Mouse (Mus musculus): ENCODE measurements around the gene Rnf144b.
A peak's percentile ranks its signal among the peaks of the same experiment; 100 is the strongest.

The Rnf144b gene

DNA sequence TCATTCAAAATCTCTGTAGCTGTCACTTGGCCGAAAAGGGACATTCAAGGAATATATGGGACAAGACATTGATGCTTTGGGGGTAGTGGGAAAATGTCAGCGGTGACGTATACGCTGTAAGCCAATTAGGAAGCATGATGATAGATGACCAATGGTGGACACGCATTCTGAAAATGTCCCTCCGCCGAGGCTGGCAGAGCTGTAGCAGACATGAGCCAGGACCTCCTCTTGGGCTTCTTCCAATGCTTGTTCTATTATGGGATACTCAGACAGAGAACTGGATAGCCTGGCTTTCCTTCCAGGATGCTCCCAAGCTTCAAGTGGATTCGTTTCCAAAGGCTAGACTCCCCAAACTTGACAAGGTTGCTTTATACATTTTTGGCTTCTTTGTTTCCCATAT is 141.9 kb downstream of the Rnf144b start:
- DNase-seq (ENCODE audit: low read depth, low spot score), result peak; percentile 74

DNA sequence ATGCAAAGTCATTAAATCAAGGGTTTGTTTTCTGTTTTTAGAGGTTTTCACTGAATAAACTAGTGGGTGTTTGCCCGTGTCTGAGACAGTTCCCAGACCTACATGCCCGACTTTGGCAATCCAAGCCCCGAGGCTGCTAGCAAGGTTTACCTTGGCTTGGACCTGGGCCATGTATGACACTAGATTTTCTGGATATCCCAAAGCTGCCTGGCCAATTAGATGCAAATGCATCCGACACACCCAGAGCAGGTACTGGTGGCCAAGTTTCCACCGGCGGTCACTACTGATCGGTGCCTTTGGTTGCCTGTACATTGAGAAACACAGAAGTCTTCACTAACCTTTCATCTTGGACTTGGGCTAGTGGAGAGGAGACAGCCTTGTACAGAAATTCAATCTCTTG is 144.0 kb downstream of the Rnf144b start:
- no peak for DNase-seq (ENCODE audit: low read depth, low spot score)

DNA sequence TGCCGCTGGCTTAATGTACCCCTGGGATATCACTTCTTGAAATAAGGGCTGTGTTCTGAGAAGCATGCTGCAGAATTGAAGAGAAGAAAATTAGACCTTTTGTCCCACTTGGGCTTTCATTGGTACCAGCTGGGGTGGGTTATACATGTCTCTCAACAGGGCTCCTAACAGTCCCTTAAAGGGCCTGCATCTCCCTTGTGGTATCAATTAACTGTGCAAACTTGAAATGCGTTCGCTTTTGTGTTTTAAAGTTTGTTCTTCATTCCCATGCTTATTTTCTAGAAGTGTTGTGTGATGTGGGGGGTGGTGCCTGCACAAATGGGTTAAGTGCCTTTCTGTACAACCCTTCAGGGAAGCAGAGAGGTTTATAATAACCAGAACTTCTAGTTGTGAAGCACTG is 145.8 kb downstream of the Rnf144b start:
- DNase-seq (ENCODE audit: low read depth, low spot score), result no peak

DNA sequence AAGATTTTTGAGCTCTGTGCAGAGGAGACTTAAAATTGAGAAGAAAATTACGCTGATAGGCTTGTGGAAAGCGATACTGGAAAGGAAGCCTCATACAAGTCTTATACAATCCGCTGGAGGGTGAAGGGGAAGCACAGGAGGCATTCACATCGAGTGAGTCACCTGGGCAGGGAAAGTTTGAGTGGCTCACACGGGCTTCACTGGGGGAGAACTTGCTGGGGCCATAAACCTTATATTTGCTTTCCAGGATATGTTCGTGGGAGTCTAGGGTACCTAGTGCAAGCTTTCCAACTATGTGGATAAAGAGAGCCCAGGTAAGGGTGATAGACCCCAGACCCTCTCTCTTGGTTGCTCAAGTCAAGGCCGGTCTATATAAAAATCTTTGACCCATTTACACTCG is 150.5 kb downstream of the Rnf144b start:
- no peak for DNase-seq (ENCODE audit: low read depth, low spot score)

DNA sequence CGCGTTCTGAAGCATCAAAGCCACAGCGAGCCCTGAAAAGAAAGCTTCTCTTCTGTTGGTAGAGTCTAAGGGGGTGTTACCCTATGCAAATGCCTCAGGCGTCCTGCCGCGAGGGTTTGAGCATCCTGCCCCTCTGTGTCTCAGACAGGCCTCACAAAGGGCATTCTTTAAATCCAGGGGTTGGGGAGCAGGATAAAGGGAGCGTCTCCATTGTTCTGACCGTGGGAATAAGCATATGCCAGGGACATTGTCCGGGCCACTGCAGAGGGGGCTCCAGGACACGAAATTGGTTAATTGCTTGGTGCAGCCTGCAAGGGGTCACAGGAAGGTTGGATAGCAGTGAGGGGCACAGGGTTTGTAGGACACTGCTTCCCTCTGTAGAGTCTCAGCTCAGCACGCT is 151.0 kb downstream of the Rnf144b start:
- DNase-seq (ENCODE audit: low read depth, low spot score), result no peak

DNA sequence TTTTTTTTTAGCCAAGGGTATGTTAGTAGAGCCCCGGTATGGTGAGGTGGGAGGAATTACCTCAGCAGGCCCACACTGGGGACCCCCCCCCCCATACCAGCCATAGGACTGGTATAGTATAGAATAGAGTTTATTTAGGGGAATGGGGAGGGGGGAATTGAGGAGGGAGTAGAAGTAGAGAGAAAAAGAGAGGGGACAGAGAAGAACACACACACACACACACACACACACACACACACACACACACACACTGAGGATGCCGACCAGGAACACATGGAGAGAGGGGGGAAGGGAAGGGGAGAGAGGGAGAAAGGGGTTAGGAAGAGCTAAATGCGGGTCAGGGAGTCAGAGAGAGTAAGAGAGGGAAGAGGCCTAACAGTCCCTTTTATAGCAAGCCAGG is 151.7 kb downstream of the Rnf144b start:
- DNase-seq (ENCODE audit: low read depth, low spot score), result no peak

DNA sequence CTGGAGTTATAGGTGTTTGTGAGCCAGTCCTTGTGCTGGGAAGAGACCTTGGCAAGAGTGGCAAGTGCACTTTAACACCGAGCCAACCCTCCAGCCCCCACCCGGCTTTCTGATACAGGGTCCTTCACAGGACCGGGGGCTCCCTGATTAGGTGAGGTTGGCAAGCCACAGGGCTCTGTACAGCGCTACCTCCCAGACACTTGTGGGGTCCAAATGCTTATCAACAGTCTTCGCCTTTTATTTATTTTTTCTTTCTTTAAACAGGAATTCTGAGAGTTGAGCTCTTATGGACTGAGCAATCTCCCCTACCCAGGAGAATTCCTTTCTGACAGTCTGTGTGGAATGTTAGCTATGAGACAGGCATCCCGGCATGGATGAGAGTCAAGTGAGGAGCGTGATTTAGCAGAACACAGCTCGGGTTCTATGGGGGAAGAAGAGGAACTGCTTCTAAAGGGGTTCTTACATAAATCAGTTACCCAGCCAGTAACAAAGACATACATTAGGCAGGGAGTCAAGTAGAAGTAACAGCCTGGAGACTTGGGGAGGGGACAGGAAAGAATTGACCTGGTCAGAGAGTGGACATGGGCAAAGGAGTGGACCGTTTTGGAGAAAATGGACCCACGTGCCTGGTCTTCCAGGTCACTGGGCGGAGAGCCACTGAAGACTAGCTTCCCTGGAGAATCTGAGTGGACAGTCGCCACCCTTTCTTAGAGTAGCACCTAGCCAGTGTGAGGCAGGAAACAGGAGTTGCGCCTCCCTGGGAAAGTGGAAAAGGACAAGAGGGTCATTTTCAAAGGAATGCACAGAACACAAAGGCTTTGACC is 154.8 kb downstream of the Rnf144b start:
- DNase-seq (ENCODE audit: low read depth, low spot score), result no peak

DNA sequence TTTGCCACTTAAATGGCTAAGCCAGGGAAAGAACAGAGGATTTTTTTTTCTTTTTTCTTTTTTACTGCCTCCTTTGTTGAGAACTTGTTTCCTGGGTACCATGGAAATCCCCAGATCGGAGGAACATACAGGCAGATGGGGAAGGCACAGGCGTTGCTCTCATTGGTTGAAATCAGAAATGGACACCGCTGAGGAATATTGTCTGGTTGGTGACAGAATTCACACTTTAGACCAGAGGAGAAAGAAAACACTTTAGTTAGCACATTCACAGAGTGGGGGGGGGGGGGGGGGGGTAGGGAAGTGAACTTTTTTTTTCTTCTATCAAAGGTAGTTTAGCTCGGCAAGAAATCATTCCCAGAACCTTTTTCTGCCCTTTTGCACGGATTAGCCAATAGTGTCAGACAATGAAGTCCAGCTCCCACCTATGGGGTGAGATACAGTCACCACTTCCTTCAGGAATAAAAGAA is 155.4 kb downstream of the Rnf144b start:
- no peak for DNase-seq (ENCODE audit: low read depth, low spot score)

DNA sequence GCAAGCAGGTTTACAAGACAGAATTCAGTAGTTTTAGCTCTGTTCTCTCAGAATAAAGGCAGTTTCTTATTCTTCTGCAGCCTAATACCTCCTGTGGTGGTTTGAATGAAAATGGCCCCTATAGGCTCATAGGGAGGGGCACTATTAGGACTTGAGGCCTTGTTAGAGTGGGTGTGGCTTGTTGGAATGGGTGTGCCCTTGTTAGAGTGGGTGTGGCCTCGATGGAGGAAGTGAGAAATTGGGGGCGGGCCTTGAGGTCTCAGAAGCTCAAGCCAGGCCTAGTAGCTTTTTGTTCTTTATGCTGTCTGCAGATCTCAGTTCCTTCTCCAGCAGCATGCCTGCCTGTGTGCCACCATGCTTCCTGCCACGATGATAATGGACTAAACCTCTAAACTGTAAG is 159.8 kb downstream of the Rnf144b start:
- DNase-seq (ENCODE audit: low read depth, low spot score), result no peak

DNA sequence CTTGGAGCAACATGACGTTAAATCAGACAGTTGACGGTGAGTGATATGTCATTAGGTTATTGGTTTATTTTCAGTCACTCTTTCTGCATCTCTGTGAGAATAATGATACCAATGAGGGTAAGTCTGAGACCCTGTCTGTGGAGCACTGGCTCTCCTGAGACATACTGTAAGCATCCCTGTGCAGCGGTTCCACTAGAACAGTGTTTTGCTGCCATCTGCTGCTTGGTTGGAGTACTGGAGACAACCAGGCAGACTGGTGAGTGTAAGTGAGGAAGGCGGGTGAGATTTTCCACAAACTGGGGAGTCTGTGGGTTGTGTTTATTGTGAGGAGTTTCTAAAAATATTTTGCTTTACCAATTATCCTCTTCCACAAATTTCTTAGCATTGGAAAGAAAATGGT is 166.0 kb downstream of the Rnf144b start:
- DNase-seq (ENCODE audit: low read depth, low spot score), result peak; percentile 89

DNA sequence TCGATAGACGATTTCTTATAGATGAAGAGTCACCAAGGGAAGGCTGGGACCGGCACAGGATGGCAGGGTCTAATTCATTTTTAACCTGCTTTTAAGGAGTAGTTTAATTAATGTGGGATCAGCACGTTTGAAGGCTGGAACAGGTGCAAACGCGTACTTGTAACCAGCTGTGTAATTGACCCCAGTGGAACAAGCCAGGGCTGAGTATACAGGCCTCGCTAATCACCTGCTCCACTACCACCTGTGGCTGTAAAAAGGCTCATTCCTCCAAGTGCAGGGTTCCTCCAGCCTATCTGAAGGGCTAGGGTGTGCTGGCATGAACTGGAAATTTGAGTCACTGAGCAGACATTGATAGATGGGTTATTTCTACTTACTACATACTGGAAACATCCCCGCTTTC is 174.0 kb downstream of the Rnf144b start:
- DNase-seq (ENCODE audit: low read depth, low spot score), result no peak

Measured in brain, adult 2 months (tissue).